Mouse (Mus musculus): ENCODE measurements at regions not wholly inside any gene's neighbourhood (a gene's known extent, or its start where the extent isn't known, plus 50 kb on each side); places are given as distances from the start of the nearest gene placed in this dataset.
A peak's percentile ranks its signal among the peaks of the same experiment; 100 is the strongest.
"Not testable (repeated sequence)": the region's sequence is repeated elsewhere in the genome, so short reads cannot be mapped to it uniquely, and the experiment has no call there.

- no peak for ATAC-seq (replicated peaks; ENCODE audit: insufficient number of reproducible peaks, insufficient read depth, low FRiP score, low read depth)
- Histone ChIP-seq H3K27ac (no peak overlapping the region), H3K4me1 (replicated peaks) (no peaks in the 10 kb centered on the region), H3K4me2 (no peak overlapping the region), H3K27me3 (no peaks in the 10 kb centered on the region), H3K4me3 (no peak overlapping the region), H3K9me3 (replicated peaks) (no peaks in the 10 kb centered on the region), H3K36me3 (no peaks in the 10 kb centered on the region), H3K9ac (no peak overlapping the region)
- 73% methylated on average over 1 of the region's 1 CpGs for WGBS
Observed at GRCm38 (mm10) chr13:18651658-18652057, 65.4 kb upstream of the Vps41 start.

- Histone ChIP-seq H3K27ac (no peak overlapping the region), H3K27me3 (no peaks in the 10 kb centered on the region), H3K9ac (no peak overlapping the region), H3K9me3 (replicated peaks) (no peaks in the 10 kb centered on the region), H3K4me1 (replicated peaks) (peaks cover 3% of the 10 kb centered on the region; the same call in 1 of the 2 replicates), H3K4me3 (peak overlapping the region; percentile 2; the same call in 1 of the 2 replicates), H3K4me2 (peak overlapping the region; percentile 44), H3K36me3 (no peaks in the 10 kb centered on the region)
- 20% methylated on average over 18 of the region's 18 CpGs for WGBS
- 0 out of 2 replicates have a peak, but pooled peaks have one; percentile 22 for ATAC-seq (replicated peaks; ENCODE audit: insufficient number of reproducible peaks, insufficient read depth, low FRiP score, low read depth)
Observed at GRCm38 (mm10) chr13:18614763-18615616, 102.1 kb upstream of the Vps41 start.

DNA sequence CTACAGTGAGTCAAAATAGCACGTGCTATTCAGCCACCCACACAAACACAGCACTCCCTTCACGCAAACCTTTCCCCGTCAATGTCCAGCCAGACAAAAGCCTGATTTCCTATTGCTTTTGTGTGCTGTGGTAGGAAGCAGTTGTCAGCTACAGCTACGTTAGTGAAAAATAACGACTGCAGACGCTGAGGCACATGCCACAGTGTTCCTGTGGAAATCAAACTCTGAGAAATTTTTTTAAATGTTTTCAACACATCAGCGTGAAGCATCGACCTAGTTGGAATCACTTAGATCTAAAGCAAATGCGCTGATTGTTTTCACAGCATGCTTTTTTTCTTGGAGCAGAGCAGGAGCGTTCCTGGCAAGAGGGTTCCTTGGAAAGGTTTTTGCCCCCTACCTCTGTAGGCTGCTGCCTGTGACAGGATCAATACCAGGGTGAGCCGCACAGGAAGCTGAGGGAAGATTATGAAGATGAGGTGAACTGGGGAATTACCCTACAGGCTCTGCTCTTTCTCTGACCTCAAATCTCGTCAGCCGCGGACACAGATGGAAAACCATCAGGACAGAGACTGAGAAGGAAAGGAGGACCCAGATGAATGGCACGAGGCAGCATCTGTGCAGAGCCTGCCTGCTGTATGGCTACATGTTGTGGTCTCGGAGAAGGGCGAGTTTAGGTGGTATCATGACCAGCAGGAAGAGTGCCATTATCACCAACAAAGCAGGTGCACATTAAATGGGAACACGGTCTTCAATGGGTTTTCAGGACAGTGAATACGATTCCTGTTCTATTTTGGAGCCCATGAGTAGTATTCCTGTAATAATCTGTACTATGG, 136.2 kb upstream of the Vps41 start:
- WGBS: 49% methylated on average over 19 of the region's 19 CpGs
- no peaks in the 10 kb centered on the region for H3K9me3 ChIP-seq (replicated peaks)
- no peak for ATAC-seq (replicated peaks; ENCODE audit: insufficient number of reproducible peaks, insufficient read depth, low FRiP score, low read depth)
- no peak overlapping the region for H3K4me2 ChIP-seq
- H3K27ac ChIP-seq: no peak overlapping the region
- no peaks in the 10 kb centered on the region for H3K36me3 ChIP-seq
- H3K4me1 ChIP-seq (replicated peaks): no peaks in the 10 kb centered on the region
- H3K4me3 ChIP-seq: no peak overlapping the region
- no peaks in the 10 kb centered on the region for H3K27me3 ChIP-seq
- no peak overlapping the region for H3K9ac ChIP-seq

- Histone ChIP-seq H3K9me3 (replicated peaks) (no peaks in the 10 kb centered on the region), H3K9ac (no peak overlapping the region), H3K36me3 (no peaks in the 10 kb centered on the region), H3K27me3 (no peaks in the 10 kb centered on the region), H3K27ac (no peak overlapping the region), H3K4me1 (replicated peaks) (no peaks in the 10 kb centered on the region), H3K4me2 (no peak overlapping the region), H3K4me3 (no peak overlapping the region)
- 70% methylated on average over 4 of the region's 4 CpGs for WGBS
- ATAC-seq (replicated peaks; ENCODE audit: insufficient number of reproducible peaks, insufficient read depth, low FRiP score, low read depth): no peak
Observed at GRCm38 (mm10) chr13:18576016-18576415, 141.1 kb upstream of the Vps41 start.

GRCm38 (mm10) chr13:18575599-18575998, 141.5 kb upstream of the Vps41 start:
- 21% methylated on average over 5 of the region's 5 CpGs for WGBS
- Histone ChIP-seq H3K4me2 (no peak overlapping the region), H3K36me3 (no peaks in the 10 kb centered on the region), H3K27me3 (no peaks in the 10 kb centered on the region), H3K27ac (no peak overlapping the region), H3K4me3 (no peak overlapping the region), H3K4me1 (replicated peaks) (no peaks in the 10 kb centered on the region), H3K9me3 (replicated peaks) (no peaks in the 10 kb centered on the region), H3K9ac (no peak overlapping the region)
- ATAC-seq (replicated peaks; ENCODE audit: insufficient number of reproducible peaks, insufficient read depth, low FRiP score, low read depth): no peak

GRCm38 (mm10) chr13:18542032-18542431, 144.5 kb upstream of the Pou6f2 start:
- not testable (repeated sequence) for H3K27me3 ChIP-seq; H3K27ac ChIP-seq; H3K9ac ChIP-seq; H3K4me3 ChIP-seq; H3K9me3 ChIP-seq (replicated peaks); H3K4me2 ChIP-seq; H3K36me3 ChIP-seq; ATAC-seq (replicated peaks; ENCODE audit: insufficient number of reproducible peaks, insufficient read depth, low FRiP score, low read depth); H3K4me1 ChIP-seq (replicated peaks)
- WGBS: 80% methylated on average over 4 of the region's 4 CpGs

- 35% methylated on average over 1 of the region's 1 CpGs for WGBS
- H3K36me3 ChIP-seq: no peaks in the 10 kb centered on the region
- H3K4me1 ChIP-seq (replicated peaks): no peaks in the 10 kb centered on the region
- H3K27ac ChIP-seq: no peak overlapping the region
- ATAC-seq (replicated peaks; ENCODE audit: insufficient number of reproducible peaks, insufficient read depth, low FRiP score, low read depth): no peak
- H3K9ac ChIP-seq: no peak overlapping the region
- H3K27me3 ChIP-seq: no peaks in the 10 kb centered on the region
- H3K4me2 ChIP-seq: no peak overlapping the region
- H3K4me3 ChIP-seq: no peak overlapping the region
- no peaks in the 10 kb centered on the region for H3K9me3 ChIP-seq (replicated peaks)
Observed at GRCm38 (mm10) chr13:18530509-18530908, 133.0 kb upstream of the Pou6f2 start.

DNA sequence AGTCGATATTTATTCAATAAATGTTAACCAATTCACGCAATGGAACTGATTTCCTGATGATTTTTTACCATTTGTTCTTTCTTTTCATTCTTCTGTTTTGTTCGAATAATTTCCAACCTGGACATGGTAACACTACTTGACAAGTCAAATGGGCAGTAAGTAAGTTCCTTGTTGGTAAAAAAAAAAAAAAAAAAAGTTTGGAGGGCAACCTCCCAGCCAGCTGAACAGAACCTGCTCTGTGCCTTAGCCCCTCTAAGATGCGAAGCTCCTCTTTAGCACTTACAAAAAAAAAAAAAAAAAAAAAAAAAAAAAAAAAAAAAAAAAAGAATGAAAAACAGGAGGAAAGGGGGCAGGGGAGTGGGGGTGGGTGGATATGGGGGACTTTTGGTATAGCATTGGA, 100.7 kb upstream of the Pou6f2 start:
- Histone ChIP-seq H3K4me2 (peak overlapping the region; percentile 40), H3K36me3 (no peaks in the 10 kb centered on the region), H3K27ac (no peak overlapping the region), H3K9ac (no peak overlapping the region), H3K9me3 (replicated peaks) (no peaks in the 10 kb centered on the region), H3K27me3 (0 out of 2 replicates have a peak, but pooled peaks cover 4% of the 10 kb centered on the region), H3K4me3 (no peak overlapping the region), H3K4me1 (replicated peaks) (peaks cover 4% of the 10 kb centered on the region)
- WGBS: 28% methylated on average over 4 of the region's 4 CpGs
- ATAC-seq (replicated peaks; ENCODE audit: insufficient number of reproducible peaks, insufficient read depth, low FRiP score, low read depth): no peak

DNA sequence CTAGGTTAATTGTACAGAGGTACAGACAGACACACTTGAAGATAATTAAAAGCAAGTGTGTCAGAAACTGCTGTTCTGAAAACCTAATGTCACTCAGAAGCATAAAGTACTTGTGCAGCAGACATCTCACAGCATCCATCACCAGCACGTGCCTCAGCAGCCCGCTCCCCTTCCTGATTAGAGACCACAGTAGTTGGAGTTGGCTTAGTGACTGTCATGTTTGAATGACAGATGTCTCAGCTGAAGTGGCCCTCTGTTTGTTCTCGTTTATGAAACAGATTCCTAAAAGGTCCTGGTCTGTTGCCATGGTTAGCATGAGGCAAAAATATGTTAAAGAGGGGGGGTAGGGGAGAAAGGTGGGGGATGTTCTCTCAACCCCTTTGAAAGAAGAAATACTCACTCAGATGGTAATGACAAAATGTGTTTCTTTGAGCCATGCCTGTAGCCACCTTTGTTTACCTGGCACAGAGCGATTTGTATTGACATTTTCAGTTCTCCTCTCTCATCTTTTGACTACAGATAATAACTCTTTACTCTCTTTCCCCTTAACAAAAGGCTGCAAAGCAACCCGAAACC, 100.2 kb upstream of the Pou6f2 start:
- 24% methylated on average over 5 of the region's 5 CpGs for WGBS
- H3K9ac ChIP-seq: no peak overlapping the region
- H3K4me1 ChIP-seq (replicated peaks): peaks cover 4% of the 10 kb centered on the region
- H3K27ac ChIP-seq: no peak overlapping the region
- 0 out of 2 replicates have a peak, but pooled peaks cover 4% of the 10 kb centered on the region for H3K27me3 ChIP-seq
- H3K4me3 ChIP-seq: no peak overlapping the region
- ATAC-seq (replicated peaks; ENCODE audit: insufficient number of reproducible peaks, insufficient read depth, low FRiP score, low read depth): no peak
- H3K9me3 ChIP-seq (replicated peaks): no peaks in the 10 kb centered on the region
- no peaks in the 10 kb centered on the region for H3K36me3 ChIP-seq
- peak overlapping the region; percentile 40 for H3K4me2 ChIP-seq

DNA sequence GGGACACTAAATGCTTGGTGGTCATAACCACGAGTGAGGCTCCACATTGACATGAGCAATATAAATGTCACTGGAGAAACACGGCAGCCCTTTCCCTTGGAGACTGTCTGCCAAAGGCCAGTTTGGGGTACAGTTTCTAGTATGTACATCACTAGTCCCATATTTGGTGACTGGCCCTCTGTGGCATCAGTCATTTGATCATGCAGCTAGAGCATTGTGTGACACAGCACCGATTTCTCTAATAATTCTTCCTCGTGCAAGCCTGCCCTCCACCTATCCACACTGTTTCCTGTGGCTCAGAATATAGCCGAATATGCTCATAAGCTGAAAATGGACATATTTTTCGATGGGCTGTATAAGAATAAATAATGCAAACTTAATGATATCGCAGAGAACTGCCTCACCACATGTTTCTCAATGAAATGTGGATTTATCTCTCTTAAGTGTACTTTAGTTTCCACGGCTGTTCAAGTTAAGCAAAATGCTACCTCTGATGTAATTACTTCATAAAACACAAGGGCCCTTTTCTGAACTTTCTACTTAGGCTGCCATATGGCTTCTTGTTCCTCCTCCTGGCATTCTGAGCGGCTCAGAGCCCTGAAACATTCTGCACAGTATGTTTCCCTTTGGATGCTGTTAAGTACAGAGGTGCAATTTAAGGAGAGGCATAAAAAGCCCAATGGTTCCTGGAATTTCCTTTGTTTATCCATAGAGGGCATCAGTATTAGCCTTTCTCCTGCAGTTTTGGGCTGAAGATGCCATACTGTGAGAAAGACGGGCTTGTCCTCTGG, 97.7 kb upstream of the Pou6f2 start:
- no peak overlapping the region for H3K9ac ChIP-seq
- H3K27ac ChIP-seq: no peak overlapping the region
- H3K4me1 ChIP-seq (replicated peaks): peaks cover 4% of the 10 kb centered on the region
- no peak overlapping the region for H3K4me2 ChIP-seq
- 79% methylated on average over 10 of the region's 10 CpGs for WGBS
- no peaks in the 10 kb centered on the region for H3K36me3 ChIP-seq
- ATAC-seq (replicated peaks; ENCODE audit: insufficient number of reproducible peaks, insufficient read depth, low FRiP score, low read depth): no peak
- H3K27me3 ChIP-seq: 0 out of 2 replicates have a peak, but pooled peaks cover 4% of the 10 kb centered on the region
- H3K9me3 ChIP-seq (replicated peaks): no peaks in the 10 kb centered on the region
- no peak overlapping the region for H3K4me3 ChIP-seq

- not testable (repeated sequence) for ATAC-seq (replicated peaks; ENCODE audit: insufficient number of reproducible peaks, insufficient read depth, low FRiP score, low read depth); H3K27me3 ChIP-seq; H3K4me2 ChIP-seq; H3K4me1 ChIP-seq (replicated peaks); H3K9ac ChIP-seq; H3K9me3 ChIP-seq (replicated peaks); H3K27ac ChIP-seq; H3K4me3 ChIP-seq; H3K36me3 ChIP-seq
- WGBS: 40% methylated on average over 4 of the region's 4 CpGs
Observed at GRCm38 (mm10) chr13:18485785-18486184, 88.3 kb upstream of the Pou6f2 start.
